Mouse (Mus musculus): ENCODE data around the gene Col5a3.

DNA sequence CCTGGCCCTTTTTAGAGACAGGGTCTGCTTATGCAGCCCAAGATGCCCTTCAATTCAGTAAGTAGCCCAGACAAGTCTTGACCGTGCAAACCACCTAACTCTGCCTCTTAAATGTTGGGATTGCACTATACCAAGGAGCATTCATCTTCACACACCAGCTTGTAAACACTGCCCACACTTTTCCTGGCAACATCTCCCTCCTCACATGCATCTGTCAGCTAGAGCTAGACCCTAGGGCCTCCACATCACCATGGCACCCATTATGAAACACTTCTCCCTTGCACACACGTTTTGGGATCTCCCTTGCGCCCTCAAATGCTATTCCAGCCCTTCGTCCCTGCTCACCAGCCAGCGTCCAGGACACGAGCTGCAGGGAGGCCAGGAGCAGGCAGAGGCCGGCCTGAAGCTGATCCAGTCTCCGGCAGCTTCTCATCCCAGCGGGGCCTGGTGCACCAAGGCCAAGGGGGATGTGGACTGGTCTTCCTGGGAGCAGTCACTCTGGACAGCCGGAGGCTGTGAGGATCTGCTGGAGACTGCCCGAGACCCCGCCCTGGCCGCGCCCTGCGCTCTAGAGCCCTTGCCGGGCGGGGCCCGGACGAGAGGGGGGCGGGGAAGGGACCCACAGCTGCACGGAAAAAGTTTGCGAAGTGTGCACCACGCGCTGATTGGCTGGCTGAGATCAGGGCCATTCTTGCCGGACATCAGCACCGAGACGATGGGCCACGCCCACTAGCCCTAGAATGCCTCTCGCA is at the start of gene Col5a3:
- no peak for TF ChIP-seq POLR2A (IDR thresholded peaks at IDR 0.05; ENCODE audit: insufficient read depth, low read length)
- no peak for TF ChIP-seq CTCF (IDR thresholded peaks at IDR 0.05; ENCODE audit: low read depth, low read length)

All from ES-Bruce4 (cell line).